Mouse (Mus musculus): Measurements from ENCODE around the gene Strn4.
A peak's percentile ranks its signal among the peaks of the same experiment; 100 is the strongest.

The Strn4 gene

DNA sequence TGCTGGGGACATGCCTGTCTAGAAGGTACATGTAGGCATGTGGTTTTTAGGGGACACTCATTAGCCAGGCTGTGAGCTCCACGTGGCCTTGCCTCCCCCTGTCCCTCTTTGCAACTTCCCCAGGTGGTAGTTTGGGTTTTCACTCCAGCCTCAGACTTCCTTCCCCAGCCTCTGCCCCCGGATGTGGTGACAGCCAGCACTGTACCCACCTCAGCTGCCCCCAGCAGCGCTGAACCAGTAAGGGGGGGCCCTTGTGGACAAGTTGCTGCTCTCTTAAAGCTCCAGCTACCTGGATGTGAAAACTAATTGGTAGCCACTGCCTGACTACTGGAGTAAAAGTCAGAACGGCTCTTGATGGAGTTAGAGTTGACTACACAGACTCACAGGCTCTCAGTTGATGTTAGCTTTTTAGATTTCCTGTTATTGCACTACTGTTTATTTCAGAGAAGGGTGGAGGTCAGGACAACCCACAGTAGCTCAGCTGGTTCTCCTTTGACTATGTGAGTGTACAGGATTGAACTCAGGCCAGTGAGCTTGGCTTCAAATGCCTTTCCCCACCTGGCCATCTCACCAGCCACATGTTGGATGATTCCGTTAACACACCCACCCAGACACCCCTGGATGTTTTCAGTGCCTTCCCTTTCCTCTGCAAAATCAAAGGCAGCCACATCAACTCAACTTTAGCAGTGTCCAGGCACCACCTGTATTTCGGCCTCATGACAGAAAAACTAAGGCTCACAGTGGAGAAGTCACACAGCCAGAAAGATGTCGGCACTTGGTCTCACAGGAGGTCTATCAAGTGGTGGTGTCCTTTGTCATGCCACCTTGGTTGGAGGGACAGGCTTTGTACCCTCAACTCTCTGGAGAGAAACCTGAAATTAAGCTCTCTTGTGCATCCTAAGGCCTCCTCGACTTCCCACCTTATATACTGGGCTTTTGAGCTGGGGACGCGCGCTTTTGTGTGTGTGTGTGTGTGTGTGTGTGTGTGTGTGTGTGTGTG lies 26.2 kb downstream of the Strn4 start:
- DNase-seq (ENCODE audit: low spot score), result no peak

DNA sequence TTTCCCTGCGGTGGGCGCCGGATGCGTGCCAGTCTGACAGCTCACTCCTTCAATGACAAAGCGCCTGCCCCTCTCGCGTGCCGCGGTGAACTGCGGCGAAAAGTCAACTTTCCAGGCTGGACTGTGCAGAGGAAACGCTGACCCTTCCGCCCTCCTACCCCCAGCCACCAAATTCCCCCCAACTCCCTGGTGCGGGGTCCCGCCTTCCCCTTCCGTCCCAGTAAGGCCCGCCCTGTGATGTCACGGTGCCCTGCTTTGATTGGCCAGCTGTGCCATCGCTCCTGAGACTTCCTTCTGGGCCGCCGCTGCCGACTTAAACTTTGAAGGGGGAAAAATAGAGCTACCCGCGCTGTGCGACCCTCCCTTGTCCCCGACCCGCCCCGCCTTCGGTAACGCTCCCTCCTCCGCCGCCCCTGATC lies 27.0 kb downstream of the Strn4 start, which contains the start of gene Prkd2:
Gene Prkd2 (plus strand): TSS at position 258 of the 419 bp plus-strand sequence.
- peak; percentile 92 for DNase-seq (ENCODE audit: low spot score)

DNA sequence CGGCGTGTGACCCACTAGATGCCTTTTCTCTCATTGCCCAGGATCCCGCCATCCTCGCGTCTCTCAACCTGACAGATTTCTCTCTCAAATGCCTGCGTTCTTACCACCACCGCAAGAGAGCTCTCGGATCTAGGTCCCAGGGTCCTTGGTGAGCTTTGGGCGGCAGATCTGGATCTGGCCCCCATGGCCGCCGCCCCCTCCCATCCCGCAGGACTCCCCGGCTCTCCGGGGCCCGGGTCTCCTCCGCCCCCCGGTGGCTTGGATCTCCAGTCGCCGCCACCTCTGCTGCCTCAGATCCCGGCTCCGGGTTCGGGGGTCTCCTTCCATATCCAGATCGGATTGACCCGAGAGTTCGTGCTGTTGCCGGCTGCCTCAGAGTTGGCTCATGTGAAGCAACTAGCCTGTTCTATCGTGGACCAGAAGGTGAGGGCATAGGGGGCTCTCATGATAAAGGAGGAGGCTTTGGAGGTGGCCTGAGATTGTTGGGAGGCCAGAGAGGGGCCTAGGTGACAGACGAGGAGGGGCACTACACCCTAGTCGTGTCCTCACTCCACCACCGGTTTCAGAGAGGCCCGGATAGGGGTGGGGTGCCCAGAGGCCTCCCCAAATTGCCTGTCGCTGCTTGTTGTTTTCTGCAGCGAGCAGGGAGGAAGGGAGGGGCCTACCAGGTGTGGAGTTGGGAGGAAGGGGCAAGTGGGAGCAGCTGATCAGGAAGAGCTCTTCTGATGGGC lies 27.9 kb downstream of the Strn4 start:
- peak; percentile 56 for DNase-seq (ENCODE audit: low spot score)

DNA sequence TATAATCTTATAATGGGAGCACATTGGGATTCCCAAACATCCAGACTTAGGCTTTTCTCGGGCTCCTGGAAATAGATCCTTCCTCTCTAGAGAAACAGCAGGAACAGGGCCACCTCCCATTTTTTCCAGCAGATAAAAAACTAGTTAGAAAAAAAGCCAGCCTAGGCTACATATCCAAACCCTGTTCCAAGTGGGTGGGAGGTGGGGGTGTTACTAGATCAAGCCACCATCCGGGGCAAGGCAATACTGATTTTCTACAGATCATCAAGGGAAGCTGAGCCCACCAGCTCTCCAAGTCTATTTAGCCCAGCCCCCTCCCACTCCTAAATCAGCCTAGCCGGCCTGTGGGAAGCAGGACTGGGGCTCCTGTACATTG lies 29.0 kb downstream of the Strn4 start:
- DNase-seq (ENCODE audit: low spot score), result no peak

DNA sequence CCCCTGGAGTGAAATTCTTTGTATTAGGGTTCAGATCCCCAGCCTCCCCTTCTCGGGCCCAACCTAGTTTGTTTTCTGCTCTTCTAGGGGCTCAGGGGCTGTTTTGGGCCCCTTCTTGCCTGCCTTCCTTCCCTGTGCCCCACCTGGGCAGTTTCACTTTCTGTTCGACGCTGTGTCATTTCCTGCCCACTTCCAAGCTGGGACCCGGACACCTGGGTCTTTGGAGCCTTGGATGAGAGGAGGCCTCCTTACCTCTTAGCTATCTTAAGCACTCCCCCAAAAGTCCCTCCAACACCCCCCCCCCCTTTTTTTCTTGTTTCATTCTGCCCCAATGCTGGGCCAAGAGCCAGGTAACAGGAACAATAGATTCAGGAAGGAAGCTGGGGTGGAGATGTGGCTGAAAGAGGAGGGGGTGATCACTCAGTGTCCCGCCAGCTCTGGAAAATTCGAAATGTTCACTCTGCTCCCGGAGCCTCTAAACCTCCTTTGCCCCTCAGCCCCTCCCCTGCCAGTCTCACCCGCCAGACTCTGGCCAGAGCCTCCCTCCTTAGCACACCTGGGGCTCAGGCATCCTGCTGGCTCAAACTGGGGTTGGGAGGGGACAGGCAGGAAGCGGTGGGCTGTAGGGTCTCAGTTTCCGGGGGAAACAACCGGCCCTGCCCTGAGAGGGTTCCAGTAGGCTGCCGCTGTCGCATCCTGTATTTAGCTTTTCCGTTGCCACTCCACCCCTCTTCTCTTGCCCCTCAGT lies 29.6 kb downstream of the Strn4 start:
- DNase-seq (ENCODE audit: low spot score), result peak; percentile 19

DNA sequence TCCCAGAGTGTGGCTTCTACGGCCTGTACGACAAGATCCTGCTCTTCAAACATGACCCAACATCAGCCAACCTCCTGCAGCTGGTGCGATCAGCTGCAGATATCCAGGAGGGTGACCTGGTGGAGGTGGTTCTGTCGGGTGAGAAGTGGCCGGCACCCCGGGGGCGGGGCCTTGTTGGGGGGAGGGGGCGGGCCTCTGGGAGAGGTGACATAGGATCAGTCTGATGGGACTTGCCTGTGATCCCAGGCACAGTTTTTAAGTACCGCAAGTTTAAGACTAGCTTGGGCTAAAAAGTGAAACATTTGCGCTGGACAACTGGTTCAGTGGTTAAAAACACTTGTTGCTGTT lies 30.1 kb downstream of the Strn4 start:
- DNase-seq (ENCODE audit: low spot score), result no peak

DNA sequence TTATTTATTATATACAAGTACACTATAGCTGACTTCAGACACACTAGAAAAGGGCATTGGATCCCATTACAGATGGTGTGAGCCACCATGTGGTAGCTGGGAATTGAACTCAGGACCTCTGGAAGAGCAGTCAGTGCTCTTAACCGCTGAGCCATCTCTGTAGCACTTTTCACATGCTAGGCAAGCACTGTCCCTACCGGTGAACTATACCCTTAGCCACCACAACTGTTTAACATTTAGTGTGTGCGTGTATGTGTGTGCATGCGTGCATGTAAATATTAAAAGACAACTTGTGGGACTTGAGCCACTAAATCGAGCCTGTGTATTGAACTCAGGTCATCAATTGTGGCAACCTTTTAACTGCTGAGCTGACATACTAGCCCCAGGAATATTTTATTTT lies 31.1 kb downstream of the Strn4 start:
- no peak for DNase-seq (ENCODE audit: low spot score)

DNA sequence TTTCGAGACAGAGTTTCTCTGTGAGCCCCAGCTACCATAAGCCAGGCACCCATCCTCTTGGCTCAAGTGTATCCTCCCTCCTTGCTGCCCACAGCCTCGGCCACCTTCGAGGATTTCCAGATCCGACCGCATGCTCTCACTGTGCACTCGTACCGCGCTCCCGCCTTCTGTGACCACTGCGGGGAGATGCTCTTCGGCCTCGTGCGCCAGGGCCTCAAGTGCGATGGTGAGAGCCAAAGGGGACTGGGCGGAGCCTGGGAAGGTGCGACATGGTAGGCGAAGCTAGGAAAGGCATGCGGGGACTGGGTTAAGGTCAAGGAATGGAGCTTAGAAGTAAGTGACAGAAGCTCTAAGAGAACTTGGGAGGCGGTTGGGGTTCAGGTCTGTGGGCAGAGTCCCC lies 31.8 kb downstream of the Strn4 start:
- no peak for DNase-seq (ENCODE audit: low spot score)

DNA sequence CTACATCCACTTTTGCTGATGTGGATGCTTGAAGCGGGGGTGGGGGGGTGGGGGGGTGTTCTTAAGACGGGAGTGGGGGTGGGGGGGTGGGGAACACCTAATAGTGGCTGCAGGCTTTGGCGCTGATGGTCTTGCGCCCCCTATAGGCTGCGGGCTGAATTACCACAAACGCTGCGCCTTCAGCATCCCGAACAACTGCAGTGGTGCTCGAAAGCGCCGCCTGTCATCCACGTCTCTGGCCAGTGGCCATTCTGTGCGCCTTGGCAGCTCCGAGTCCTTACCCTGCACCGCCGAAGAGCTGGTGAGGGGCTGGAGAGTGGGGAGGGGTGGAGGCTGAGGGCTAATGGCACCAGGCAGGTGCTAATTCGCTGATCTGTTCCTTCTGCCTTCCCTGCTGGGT lies 32.9 kb downstream of the Strn4 start:
- DNase-seq (ENCODE audit: low spot score), result peak; percentile 39

DNA sequence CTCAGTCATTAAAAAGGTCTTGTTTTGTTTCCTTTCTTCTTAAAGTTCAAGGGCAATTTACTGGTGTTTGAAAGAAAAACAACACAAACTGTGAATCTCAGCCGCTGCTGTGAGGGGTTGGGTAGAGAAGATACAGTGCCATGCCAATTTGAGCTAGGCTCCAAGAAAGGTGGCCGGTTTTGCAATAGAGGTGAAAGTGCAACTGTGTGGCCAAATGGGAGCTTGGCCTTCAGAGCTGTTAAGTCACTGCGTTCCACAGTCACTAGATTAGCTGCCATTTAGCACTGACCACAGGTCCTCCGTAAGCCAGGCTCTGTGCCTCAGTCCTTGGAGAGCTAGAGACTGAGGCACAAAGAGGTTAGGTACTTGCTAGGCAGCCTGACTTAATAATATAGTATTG lies 35.9 kb downstream of the Strn4 start:
- no peak for DNase-seq (ENCODE audit: low spot score)

DNA sequence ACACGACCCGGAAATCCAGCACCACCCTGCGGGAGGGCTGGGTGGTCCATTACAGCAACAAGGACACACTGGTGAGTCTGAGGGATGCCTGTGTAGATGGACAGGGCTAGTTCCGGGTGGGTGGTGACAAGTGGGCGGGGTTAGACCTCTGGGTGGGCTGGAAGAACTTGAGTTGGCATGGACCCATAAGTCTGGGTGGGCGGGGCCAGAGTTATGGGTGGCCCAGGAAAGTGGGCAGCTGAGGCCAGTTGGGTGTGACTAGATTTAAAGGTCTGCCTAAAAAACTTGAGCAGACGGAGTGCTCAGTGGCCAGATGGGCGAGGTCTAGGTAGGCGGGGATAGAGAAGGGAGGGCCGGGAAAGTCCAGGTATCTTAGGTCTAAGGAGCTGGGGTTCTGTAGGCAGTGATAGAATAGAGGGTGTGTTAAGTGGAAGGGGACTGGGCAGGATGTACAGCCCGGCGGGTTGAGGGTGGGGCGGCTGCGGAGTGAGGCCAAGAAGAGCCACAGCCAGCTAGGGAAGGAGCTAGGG lies 37.7 kb downstream of the Strn4 start:
- peak; percentile 31 for DNase-seq (ENCODE audit: low spot score)

DNA sequence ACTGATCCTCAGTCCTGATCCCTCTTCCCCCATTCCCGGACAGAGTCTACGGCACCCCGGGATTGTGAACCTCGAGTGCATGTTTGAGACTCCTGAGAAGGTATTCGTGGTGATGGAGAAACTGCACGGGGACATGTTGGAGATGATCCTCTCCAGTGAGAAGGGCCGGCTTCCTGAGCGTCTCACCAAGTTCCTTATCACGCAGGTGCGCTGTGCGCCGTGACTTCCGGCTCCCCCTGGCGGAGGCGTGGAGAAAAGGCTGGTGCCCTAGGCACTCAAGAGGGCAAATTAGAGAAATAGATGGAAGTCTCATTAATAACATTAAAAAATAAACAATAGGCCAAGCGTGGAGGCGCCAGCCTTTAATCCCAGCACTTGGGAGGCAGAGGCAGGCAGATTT lies 42.6 kb downstream of the Strn4 start:
- peak; percentile 47 for DNase-seq (ENCODE audit: low spot score)

DNA sequence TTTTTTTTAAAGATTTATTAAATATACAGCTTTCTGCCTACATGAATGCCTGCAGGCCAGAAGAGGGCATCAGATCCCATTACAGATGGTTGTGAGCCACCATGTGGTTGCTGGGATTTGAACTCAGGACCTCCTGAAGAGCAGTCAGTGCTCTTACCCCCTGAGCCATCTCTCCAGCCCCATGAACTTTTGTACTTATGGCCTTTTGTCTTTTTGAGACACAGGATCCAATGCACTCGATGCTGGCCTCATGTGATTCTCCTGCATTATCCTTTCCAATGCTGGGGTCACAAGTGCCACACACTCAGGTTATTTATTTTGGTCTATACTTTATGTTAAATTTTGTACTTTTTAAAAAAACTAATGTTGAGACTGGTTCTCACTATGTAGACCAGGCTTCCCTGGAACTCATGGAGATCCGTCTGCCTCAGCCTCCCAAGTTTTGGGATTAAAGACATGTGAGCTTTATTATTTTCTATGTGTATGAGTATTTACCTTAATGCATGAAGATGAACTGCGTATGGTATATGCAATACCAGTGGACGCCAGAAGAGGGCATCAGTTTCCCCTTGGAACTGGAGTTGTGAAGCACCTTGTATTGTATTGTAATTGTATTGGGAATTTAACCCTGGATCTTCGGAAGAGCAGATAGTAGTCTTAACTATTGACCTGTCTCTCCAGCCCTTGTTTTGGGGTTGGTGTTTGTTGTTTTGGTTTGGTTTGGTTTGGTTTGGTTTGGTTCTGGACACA lies 44.4 kb downstream of the Strn4 start:
- DNase-seq (ENCODE audit: low spot score), result peak; percentile 56

DNA sequence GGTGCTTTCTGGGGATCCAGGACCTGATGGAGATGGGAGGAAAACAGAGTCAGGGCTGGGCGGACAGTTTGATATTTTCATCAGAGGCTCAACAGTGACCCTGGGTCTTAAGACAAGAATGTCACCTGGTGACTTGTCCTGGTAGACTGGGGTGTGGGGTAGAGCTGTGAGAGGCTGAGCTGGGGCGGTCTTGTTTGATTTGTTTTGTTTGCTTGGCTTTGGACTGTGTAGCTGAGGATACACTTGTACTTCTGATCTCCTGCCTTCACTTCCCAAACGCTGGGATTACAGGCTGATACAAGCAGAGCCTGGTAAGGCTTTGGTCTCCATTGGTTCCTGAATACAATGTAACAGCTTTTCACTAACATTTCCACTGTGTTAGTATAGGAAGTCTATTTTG lies 51.8 kb downstream of the Strn4 start:
- DNase-seq (ENCODE audit: low spot score), result no peak

DNA sequence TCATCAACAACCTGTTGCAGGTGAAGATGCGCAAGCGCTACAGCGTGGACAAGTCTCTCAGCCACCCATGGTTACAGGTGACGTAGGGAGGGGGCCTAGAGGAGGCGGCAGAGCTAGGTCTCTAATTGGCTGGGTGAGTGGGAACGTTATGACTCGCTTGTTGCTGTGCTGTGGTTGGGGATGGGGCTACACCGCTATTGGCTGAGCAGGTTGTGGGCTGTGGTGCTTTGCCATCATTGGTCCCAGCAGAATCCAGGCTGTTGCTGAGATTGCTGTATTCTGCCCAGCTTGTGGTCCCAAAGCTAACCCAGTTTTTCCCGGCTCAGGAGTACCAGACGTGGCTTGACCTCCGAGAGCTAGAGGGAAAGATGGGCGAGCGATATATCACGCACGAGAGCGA lies 53.8 kb downstream of the Strn4 start:
- DNase-seq (ENCODE audit: low spot score), result no peak

DNA sequence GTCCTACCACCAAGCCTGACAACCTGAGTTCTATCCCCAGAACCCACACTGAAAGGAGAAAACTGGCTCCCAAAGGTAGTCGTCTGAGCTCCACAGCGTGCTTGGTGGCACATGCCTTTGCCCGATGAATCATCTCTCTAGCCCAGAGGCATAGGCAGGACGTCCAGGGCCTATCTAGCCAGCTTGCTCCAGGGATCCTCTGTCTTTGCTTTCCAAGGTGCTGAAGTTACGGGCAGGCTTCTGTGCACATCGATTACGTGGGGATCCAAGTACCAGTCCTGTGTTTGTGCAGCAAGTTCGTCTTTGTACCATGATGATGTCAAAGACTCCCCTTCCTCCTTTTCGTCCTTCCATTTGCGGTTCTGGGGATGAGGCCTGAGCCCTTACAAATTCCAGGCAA lies 55.9 kb downstream of the Strn4 start:
- DNase-seq (ENCODE audit: low spot score), result no peak

DNA sequence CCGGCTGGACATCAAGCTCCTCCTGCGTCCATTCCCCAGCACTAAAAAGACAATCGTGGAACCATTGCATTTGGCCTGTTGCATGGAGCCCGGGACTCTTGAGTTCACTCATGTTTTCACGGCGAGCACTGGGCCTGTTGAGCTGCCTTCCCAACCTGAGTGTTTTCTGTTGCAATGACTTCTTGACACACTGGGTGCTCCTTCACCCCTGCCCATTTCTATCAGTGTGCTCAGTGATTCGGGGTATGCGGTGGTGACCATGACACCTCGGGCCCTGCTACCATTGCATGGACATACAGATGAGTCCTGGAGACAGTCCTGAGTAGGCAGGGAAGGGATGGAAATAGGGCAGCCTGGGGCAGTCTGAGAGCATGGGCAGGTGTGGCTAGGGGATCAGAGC lies 56.8 kb downstream of the Strn4 start:
- no peak for DNase-seq (ENCODE audit: low spot score)

DNA sequence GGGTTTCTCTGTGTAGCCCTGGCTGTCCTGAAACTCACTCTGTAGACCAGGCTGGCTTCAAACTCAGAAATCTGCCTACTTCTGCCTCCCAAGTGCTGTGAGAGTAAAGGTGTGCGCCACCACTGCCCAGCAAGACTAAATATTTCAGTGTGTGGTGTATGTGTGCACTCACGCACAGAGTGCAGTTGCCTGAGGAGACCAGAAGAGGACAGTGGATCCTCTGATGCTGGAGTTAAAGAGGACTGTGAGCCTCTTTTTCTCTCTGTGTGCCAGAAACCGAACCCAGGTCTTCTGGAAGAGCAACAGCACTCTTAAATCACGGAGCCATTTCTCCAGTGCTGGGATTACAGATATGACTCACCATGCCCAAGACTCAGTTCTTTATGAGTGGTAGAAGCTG lies 57.7 kb downstream of the Strn4 start:
- no peak for DNase-seq (ENCODE audit: low spot score)

DNA sequence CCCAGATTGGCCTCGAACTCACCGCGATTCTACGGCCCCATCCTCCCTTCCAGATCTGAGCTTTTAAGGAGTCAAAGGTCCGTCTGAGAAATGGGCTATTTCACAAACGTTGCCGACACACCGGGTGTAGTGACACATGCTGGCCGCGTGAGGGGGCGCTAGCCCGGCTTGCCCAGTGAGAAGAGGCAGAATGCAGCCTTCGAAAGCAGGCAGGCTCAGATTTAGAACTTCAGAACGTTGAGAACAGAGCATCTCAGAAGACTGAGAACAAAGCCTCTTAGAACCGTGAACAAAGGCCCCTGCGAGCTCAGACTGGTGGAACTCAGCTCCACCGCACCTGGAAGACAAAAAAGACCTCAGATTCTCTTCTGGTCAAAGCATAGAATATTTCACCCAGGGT lies 58.5 kb downstream of the Strn4 start:
- peak; percentile 77 for DNase-seq (ENCODE audit: low spot score)

DNA sequence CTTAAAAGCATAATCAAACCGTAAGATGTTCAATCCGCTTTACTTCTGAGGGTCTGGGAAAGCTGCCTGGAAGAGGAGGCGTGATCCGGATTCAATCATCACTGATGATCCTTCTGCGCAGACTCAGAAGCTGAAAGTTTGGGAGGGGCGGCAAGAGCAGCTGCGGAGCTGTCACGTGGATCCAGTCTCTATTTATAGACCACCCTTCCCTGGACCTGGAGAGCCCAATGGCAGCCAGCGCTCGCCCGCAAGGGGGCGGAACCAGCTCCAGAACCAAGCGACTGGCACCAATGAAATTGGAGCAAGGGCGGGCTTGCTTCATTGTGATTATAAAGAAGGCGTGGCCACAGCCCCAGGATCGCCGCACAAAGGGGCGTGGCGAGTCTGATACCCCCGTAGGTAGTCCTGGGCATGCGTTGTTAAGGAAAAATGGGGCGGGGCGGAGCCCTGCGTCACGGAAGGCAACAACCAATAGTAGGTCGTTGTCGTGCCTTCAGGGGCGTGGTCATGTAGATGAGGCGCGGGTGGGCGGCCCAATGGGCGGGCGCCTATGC lies 59.1 kb downstream of the Strn4 start:
- DNase-seq (ENCODE audit: low spot score), result peak; percentile 100

DNA sequence AGATGAGACGGTGACA lies 59.4 kb downstream of the Strn4 start, which contains the start of gene Dact3:
Gene Dact3 (plus strand): TSS at position 8 of the 16 bp plus-strand sequence.
- no peak for DNase-seq (ENCODE audit: low spot score)

DNA sequence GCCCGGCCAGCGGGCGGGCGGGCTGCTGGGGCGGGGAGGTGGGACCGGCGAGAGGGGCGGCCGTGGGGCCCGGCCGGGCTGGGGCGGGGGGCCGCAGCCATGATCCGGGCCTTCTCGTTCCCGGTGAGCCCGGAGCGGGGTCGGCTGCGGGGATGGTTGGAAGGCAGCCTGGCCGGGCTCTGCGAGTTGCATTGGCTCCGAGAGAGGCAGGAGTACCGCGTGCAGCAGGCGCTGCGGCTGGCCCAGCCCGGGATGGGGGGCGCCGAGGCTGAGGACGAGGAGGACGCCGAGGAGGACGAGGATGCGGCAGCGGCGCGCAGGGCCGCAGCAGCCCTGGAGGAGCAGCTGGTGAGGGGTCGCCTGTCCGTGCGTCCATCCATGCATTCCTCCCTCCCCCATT lies 59.6 kb downstream of the Strn4 start:
- DNase-seq (ENCODE audit: low spot score), result no peak

Measured in urinary bladder, postnatal 14 days (tissue).